Comparison of ENCODE assay signal across 7 mouse cellular contexts in the genomic region with DNA sequence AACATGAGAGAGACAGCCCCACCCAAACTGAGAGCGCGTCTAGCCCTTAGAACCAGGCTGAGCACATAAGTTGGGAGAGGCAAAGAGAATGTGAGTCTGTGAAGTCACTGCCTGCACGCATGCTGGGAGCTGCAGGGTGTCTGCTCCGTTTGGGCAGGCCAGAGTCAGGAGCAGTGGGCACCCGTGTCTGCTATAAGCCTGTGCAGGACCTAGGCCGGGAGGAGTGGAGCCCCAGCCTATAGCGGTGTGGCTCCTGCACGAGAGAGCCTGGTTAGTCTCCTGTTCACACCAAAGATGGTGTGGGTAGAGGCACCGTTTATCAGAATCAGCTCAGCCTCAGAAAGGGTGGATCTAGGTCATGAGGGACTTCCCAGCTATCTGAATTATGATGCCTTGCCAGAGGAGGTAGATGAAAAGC. TPM values are rescaled to one million over a fixed set of nuclear protein-coding genes. Genes with fewer than 3 reads are reported as not detected.
DNase-seq lines count a peak whose midpoint lies in the region; ATAC-seq and TF ChIP-seq lines count a peak whose summit lies in the region.

No protein-coding gene starts in this region.

- H3K4me2 ChIP-seq in heart, embryonic 14.5 days (ENCODE audit: low read length): no peak overlapping the region
- peak overlapping the region; percentile 23 for H3K4me2 ChIP-seq in liver, embryonic 11.5 days

- H3K27me3 ChIP-seq in heart, embryonic 14.5 days (ENCODE audit: control insufficient read depth, insufficient read depth, low read length): no peaks in the 10 kb centered on the region
- H3K27me3 ChIP-seq in liver, embryonic 11.5 days (replicated peaks; ENCODE audit: control insufficient read depth, insufficient read depth, low read length): no peaks in the 10 kb centered on the region

- DNase-seq in heart, adult 9 months (ENCODE audit: low spot score in 2 of 2): no peak
- DNase-seq in liver, embryonic 11.5 days (ENCODE audit: low spot score): no peak
- DNase-seq in layer of hippocampus, adult 18-20 months (ENCODE audit: low spot score in 2 of 2): no peak
- no peak for DNase-seq in adrenal gland, postnatal 4 days (ENCODE audit: low spot score in 2 of 2)

- TF ChIP-seq CTCF in embryonic fibroblast, embryonic 13.5 days (IDR thresholded peaks at IDR 0.05; ENCODE audit: borderline replicate concordance, insufficient read depth, low read length): no peak

- 23% methylated on average over 9 of the region's 9 CpGs for WGBS in heart, embryonic 14.5 days
- WGBS in liver, embryonic 11.5 days: 53% methylated on average over 9 of the region's 9 CpGs

- H3K9me3 ChIP-seq in heart, embryonic 14.5 days (ENCODE audit: control insufficient read depth, low read length): no peaks in the 10 kb centered on the region
- no peaks in the 10 kb centered on the region for H3K9me3 ChIP-seq in liver, embryonic 11.5 days (ENCODE audit: control insufficient read depth, low read length)

- H3K4me1 ChIP-seq in heart, embryonic 14.5 days (ENCODE audit: control insufficient read depth in 2 of 2, insufficient read depth in 2 of 2, low read length in 2 of 2): peaks cover 28 to 31% of the 10 kb centered on the region in 2 experiments
- H3K4me1 ChIP-seq in brown adipose tissue, adult 24 weeks (ENCODE audit: control insufficient read depth, insufficient read depth, insufficient read length, low read length): peaks cover 27% of the 10 kb centered on the region
- H3K4me1 ChIP-seq in embryonic fibroblast, embryonic 13.5 days (ENCODE audit: control insufficient read depth, insufficient read depth, low read length): peaks cover 19% of the 10 kb centered on the region
- H3K4me1 ChIP-seq in liver, embryonic 11.5 days (replicated peaks; ENCODE audit: control insufficient read depth, insufficient read depth, low read length): peaks cover 26% of the 10 kb centered on the region

- no peak for ATAC-seq in heart, embryonic 14.5 days (ENCODE audit: insufficient number of reproducible peaks, insufficient read depth, low FRiP score, low read depth)
- peak; percentile 89 for ATAC-seq in liver, embryonic 11.5 days (replicated peaks; ENCODE audit: low FRiP score)

- H3K9ac ChIP-seq in heart, embryonic 14.5 days (ENCODE audit: low read length): peak overlapping the region; percentile 49
- no peak overlapping the region; the same call in 1 of the 2 replicates for H3K9ac ChIP-seq in liver, embryonic 11.5 days (ENCODE audit: low read depth, low read length)

- H3K36me3 ChIP-seq in heart, embryonic 14.5 days (ENCODE audit: control insufficient read depth, insufficient read depth, low read length): no peaks in the 10 kb centered on the region
- H3K36me3 ChIP-seq in liver, embryonic 11.5 days (ENCODE audit: control insufficient read depth, insufficient read depth, low read length): peaks cover 2% of the 10 kb centered on the region; the same call in 1 of the 2 replicates

- no peak overlapping the region for H3K4me3 ChIP-seq in heart, embryonic 14.5 days (ENCODE audit: control insufficient read depth in 1 of 2, insufficient read depth in 1 of 2, low read depth in 1 of 2, low read length in 2 of 2)
- no peak overlapping the region for H3K4me3 ChIP-seq in brown adipose tissue, adult 24 weeks (ENCODE audit: insufficient read depth, low read depth, low read length)
- no peak overlapping the region for H3K4me3 ChIP-seq in embryonic fibroblast, embryonic 13.5 days (ENCODE audit: insufficient read depth, low read length)
- no peak overlapping the region for H3K4me3 ChIP-seq in liver, embryonic 11.5 days (ENCODE audit: low read depth, low read length)

- peak overlapping the region; percentile 51 for H3K27ac ChIP-seq in heart, embryonic 14.5 days (replicated peaks in 1 of 2; ENCODE audit: control insufficient read depth in 1 of 2, insufficient read depth in 1 of 2, low read depth in 2 of 2, low read length in 2 of 2)
- H3K27ac ChIP-seq in brown adipose tissue, adult 24 weeks (replicated peaks; ENCODE audit: low read depth, low read length): 0 out of 2 replicates have a peak overlapping the region, but pooled peaks have one; percentile 36
- H3K27ac ChIP-seq in embryonic fibroblast, embryonic 13.5 days (ENCODE audit: insufficient read depth, low read length): peak overlapping the region; percentile 66
- H3K27ac ChIP-seq in liver, embryonic 11.5 days (ENCODE audit: low read depth, low read length): peak overlapping the region; percentile 44; the same call in 1 of the 2 replicates

- peak; percentile 31; the same call in 1 of the 2 replicates for TF ChIP-seq POLR2A in embryonic fibroblast, embryonic 13.5 days (IDR thresholded peaks at IDR 0.05; ENCODE audit: low read depth, low read length)

RNA-seq across cellular contexts. Expression of a gene that starts 55.2 kb away (rescaled TPM):
- polyA plus RNA-seq in heart, embryonic 14.5 days (2014; fragmentation: Nextera tagmentation; extraction: Ambion mirVana): 0.44 and 0.45 TPM in 2 replicates
- not detected in 2 replicates for polyA plus RNA-seq in brown adipose tissue, adult 24 weeks (2012; ENCODE audit: insufficient read depth, insufficient read length, missing spikeins)
- 0.61 TPM in 1 of 2 replicates, not detected in the other for polyA plus RNA-seq in embryonic fibroblast, embryonic 13.5 days (2011; ENCODE audit: insufficient read length, low read depth, missing spikeins)
- 0.62 and 0.78 TPM in 2 replicates for polyA plus RNA-seq in liver, embryonic 11.5 days (2014; fragmentation: Nextera tagmentation; extraction: Ambion mirVana)
- not detected for total RNA-seq in layer of hippocampus, adult 18-20 months (2021)
- total RNA-seq in adrenal gland, postnatal 4 days (2021): under 1 TPM; 0.42 to 0.73 TPM

RNA-seq across cellular contexts. Expression of a gene that starts 55.8 kb away (rescaled TPM):
- polyA plus RNA-seq in heart, embryonic 14.5 days (2014; fragmentation: Nextera tagmentation; extraction: Ambion mirVana): 18.7 and 21.3 TPM in 2 replicates
- 7.3 and 9.6 TPM in 2 replicates for polyA plus RNA-seq in brown adipose tissue, adult 24 weeks (2012; ENCODE audit: insufficient read depth, insufficient read length, missing spikeins)
- 37.2 and 41.3 TPM in 2 replicates for polyA plus RNA-seq in embryonic fibroblast, embryonic 13.5 days (2011; ENCODE audit: insufficient read length, low read depth, missing spikeins)
- 17.1 and 19.6 TPM in 2 replicates for polyA plus RNA-seq in liver, embryonic 11.5 days (2014; fragmentation: Nextera tagmentation; extraction: Ambion mirVana)
- 100 to 1,000 TPM in 1 of 2 experiments, 10 to 100 TPM in 1; 70.4 to 100 TPM for total RNA-seq in layer of hippocampus, adult 18-20 months (2021)
- 10 to 100 TPM; 49.9 to 55.6 TPM for total RNA-seq in adrenal gland, postnatal 4 days (2021)
